Mouse (Mus musculus) cortical plate, adult 2 months (tissue): ENCODE data around the gene Kcns1.

Experiments
- CTCF ChIP-seq: fragments of 200-500 bp; IDR thresholded peaks from 2 replicates; pipeline ENCODE4 v1.5.1; 2011; ENCODE audit warnings: mild to moderate bottlenecking, control low read depth, low read length; ENCODE audit not compliant: insufficient read depth; ENCODE audit errors: extremely low read depth
- POLR2A ChIP-seq: fragments of 200-500 bp; IDR thresholded peaks from 2 replicates; pipeline ENCODE4 v1.6.1; 2011; ENCODE audit warnings: mild to moderate bottlenecking, low read length, control low read depth; ENCODE audit not compliant: insufficient read depth; ENCODE audit errors: extremely low read depth

DNA sequence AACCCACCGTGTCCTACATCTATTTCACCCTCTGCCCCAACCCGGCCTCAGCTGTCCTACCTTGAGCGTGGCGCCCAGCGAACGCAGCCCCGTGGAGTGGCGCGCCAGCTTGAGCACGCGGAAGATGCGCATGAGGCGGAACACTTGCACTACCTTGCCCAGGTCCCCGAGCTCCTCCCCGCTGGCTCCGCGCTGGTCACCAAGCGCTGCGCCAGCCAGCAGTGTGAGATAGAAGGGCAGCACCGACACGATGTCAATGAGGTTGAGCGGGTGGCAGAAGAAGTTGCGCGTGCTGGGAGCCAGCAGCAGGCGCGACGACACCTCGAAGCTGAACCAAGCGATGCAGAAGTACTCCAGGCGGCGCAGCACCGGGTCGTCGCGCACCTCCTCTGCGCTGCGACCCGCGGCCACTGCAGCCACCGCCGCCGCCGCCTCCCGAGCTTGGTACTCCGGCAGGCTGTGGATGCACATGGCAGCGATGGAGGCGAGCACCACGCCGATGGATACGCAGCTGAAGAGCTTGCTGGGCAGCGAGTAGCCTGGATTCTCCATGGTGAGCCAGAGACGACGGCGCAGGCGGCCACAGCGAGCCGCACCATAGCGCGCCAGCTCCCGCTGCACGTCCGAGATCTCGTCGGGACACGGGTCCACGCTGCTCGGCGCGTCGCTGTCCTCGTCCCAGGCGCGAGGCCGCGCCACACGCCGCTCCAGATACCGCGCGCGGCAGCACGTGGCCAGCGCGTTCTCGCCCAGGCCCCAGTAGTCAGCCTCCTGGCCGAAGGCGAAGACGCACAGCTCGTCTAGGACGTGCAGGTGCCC lies 3.0 kb downstream of the Kcns1 start:
- TF ChIP-seq CTCF (no peak), POLR2A (no peak)
